ENCODE assay signal across 28 mouse cellular contexts in genomic region chr1:92103971-92104370, GRCm38 (mm10).
DNase-seq lines count a peak whose midpoint lies in the region; ATAC-seq and TF ChIP-seq lines count a peak whose summit lies in the region.
"Had no signal": no experiment of that assay in that cellular context is flagged by ENCODE, and none has a peak within 500 bp of the region (broad histone marks: within the 10 kb centered on the region; RNA-seq: fewer than 3 reads in every experiment).

No protein-coding gene starts in this region.

- no peaks in the 10 kb centered on the region for H3K27me3 ChIP-seq in midbrain, embryonic 11.5 days (ENCODE audit: control insufficient read depth, insufficient read depth, low read length)
- no peaks in the 10 kb centered on the region for H3K27me3 ChIP-seq in midbrain, embryonic 10.5 days (ENCODE audit: low read depth, poor library complexity, severe bottlenecking)
- H3K27me3 ChIP-seq in myocyte (ENCODE audit: control insufficient read depth, insufficient read depth, insufficient read length): no peaks in the 10 kb centered on the region
- H3K27me3 ChIP-seq in hindbrain, embryonic 11.5 days (ENCODE audit: control insufficient read depth, insufficient read depth, low read length): no peaks in the 10 kb centered on the region
- H3K27me3 ChIP-seq: CH12.LX; embryonic facial prominence, embryonic 13.5 days; forebrain, embryonic 12.5 days; forebrain, embryonic 15.5 days; heart, embryonic 13.5 days; hindbrain, embryonic 13.5 days; intestine, embryonic 15.5 days; Patski had no signal

- H3K4me2 ChIP-seq in midbrain, embryonic 11.5 days: no peak overlapping the region
- H3K4me2 ChIP-seq in myocyte (ENCODE audit: low read depth): no peak overlapping the region
- H3K4me2 ChIP-seq in hindbrain, embryonic 11.5 days (replicated peaks; ENCODE audit: low read depth, low read length): no peak overlapping the region
- H3K4me2 ChIP-seq: embryonic facial prominence, embryonic 13.5 days; forebrain, embryonic 12.5 days; forebrain, embryonic 15.5 days; heart, embryonic 13.5 days; hindbrain, embryonic 13.5 days; intestine, embryonic 15.5 days had no signal

- H3K27ac ChIP-seq in midbrain, embryonic 11.5 days (ENCODE audit: low read depth, low read length): no peak overlapping the region
- H3K27ac ChIP-seq in midbrain, embryonic 10.5 days (replicated peaks): no peak overlapping the region
- H3K27ac ChIP-seq in hindbrain, embryonic 11.5 days (ENCODE audit: low read depth, low read length): no peak overlapping the region
- H3K27ac ChIP-seq: embryonic facial prominence, embryonic 10.5 days; embryonic facial prominence, embryonic 13.5 days; forebrain, embryonic 12.5 days; forebrain, embryonic 15.5 days; heart, embryonic 10.5 days; heart, embryonic 13.5 days; hindbrain, embryonic 13.5 days; intestine, embryonic 15.5 days had no signal

- DNase-seq in gastrocnemius, postnatal 14 days: peak; percentile 1
- no peak for DNase-seq in gastrocnemius, adult 18-20 months (ENCODE audit: low spot score)
- peak; percentile 23 for DNase-seq in midbrain, embryonic 11.5 days (ENCODE audit: low spot score, missing footprints)
- DNase-seq in midbrain, embryonic 10.5 days (ENCODE audit: low spot score): no peak
- no peak for DNase-seq in hindbrain, embryonic 11.5 days (ENCODE audit: low spot score)
- DNase-seq: B cell, adult 2 months; cerebellum, adult 11-12 months; cerebellum, adult 8-10 months; cerebellum, postnatal 10 days; cerebellum, postnatal 36 days; embryo, embryonic 11 days; gastrocnemius, postnatal 25 days; heart, postnatal 14 days; kidney, adult 11 months had no signal

- ATAC-seq in midbrain, embryonic 11.5 days (ENCODE audit: low FRiP score): no peak
- no peak for ATAC-seq in hindbrain, embryonic 11.5 days (ENCODE audit: low FRiP score)
- ATAC-seq: forebrain, embryonic 15.5 days; hindbrain, embryonic 16.5 days; intestine, embryonic 15.5 days; Patski had no signal

- H3ac ChIP-seq in myocyte (ENCODE audit: control insufficient read depth, insufficient read length): no peak overlapping the region

- H3K4me3 ChIP-seq in midbrain, embryonic 11.5 days (ENCODE audit: low read depth, low read length): no peak overlapping the region
- H3K4me3 ChIP-seq in midbrain, embryonic 10.5 days: no peak overlapping the region
- H3K4me3 ChIP-seq in myocyte: no peak overlapping the region
- H3K4me3 ChIP-seq in hindbrain, embryonic 11.5 days (ENCODE audit: low read depth, low read length): no peak overlapping the region
- H3K4me3 ChIP-seq: embryonic facial prominence, embryonic 10.5 days; embryonic facial prominence, embryonic 13.5 days; erythroblast, embryonic 14.5 days; forebrain, embryonic 12.5 days; forebrain, embryonic 15.5 days; heart, embryonic 10.5 days; heart, embryonic 13.5 days; hindbrain, embryonic 13.5 days; intestine, embryonic 15.5 days had no signal

- no peak for TF ChIP-seq POLR2A in myocyte (IDR thresholded peaks at IDR 0.05; ENCODE audit: insufficient read length, low read depth)

- no peaks in the 10 kb centered on the region for H3K4me1 ChIP-seq in midbrain, embryonic 11.5 days (ENCODE audit: control insufficient read depth, insufficient read depth, low read length)
- H3K4me1 ChIP-seq in midbrain, embryonic 10.5 days: peaks cover 11% of the 10 kb centered on the region
- H3K4me1 ChIP-seq in hindbrain, embryonic 11.5 days (replicated peaks; ENCODE audit: control insufficient read depth, insufficient read depth, low read length): no peaks in the 10 kb centered on the region
- H3K4me1 ChIP-seq: embryonic facial prominence, embryonic 13.5 days had no signal

- H3K79me2 ChIP-seq in myocyte (ENCODE audit: control insufficient read depth, insufficient read depth): peaks cover 80% of the 10 kb centered on the region

- H3K9ac ChIP-seq in midbrain, embryonic 11.5 days (ENCODE audit: low read length): no peak overlapping the region
- H3K9ac ChIP-seq in hindbrain, embryonic 11.5 days (ENCODE audit: low read depth, low read length): no peak overlapping the region
- H3K9ac ChIP-seq: embryonic facial prominence, embryonic 13.5 days; forebrain, embryonic 12.5 days; forebrain, embryonic 15.5 days; heart, embryonic 13.5 days; hindbrain, embryonic 13.5 days; intestine, embryonic 15.5 days had no signal

- H3K9me3 ChIP-seq in midbrain, embryonic 11.5 days (ENCODE audit: control insufficient read depth, low read length): no peaks in the 10 kb centered on the region
- H3K9me3 ChIP-seq in midbrain, embryonic 10.5 days (replicated peaks): no peaks in the 10 kb centered on the region
- no peaks in the 10 kb centered on the region for H3K9me3 ChIP-seq in hindbrain, embryonic 11.5 days (ENCODE audit: control insufficient read depth, low read length)
- H3K9me3 ChIP-seq: embryonic facial prominence, embryonic 10.5 days; embryonic facial prominence, embryonic 13.5 days; forebrain, embryonic 12.5 days; forebrain, embryonic 15.5 days; G1E; heart, embryonic 10.5 days; heart, embryonic 13.5 days; hindbrain, embryonic 13.5 days; intestine, embryonic 15.5 days had no signal

- intact Hi-C loops in gastrocnemius, postnatal 14 days (cut with DNase I; ENCODE audit: low total_unique reads): no loop called here

- H3K36me3 ChIP-seq in midbrain, embryonic 11.5 days (ENCODE audit: control insufficient read depth, insufficient read depth, low read length): no peaks in the 10 kb centered on the region
- H3K36me3 ChIP-seq in midbrain, embryonic 10.5 days: no peaks in the 10 kb centered on the region
- H3K36me3 ChIP-seq in myocyte (ENCODE audit: control insufficient read depth, insufficient read depth): no peaks in the 10 kb centered on the region
- no peaks in the 10 kb centered on the region for H3K36me3 ChIP-seq in hindbrain, embryonic 11.5 days (ENCODE audit: control insufficient read depth, insufficient read depth, low read length)
- H3K36me3 ChIP-seq: embryonic facial prominence, embryonic 10.5 days; embryonic facial prominence, embryonic 13.5 days; forebrain, embryonic 12.5 days; forebrain, embryonic 15.5 days; heart, embryonic 10.5 days; heart, embryonic 13.5 days; hindbrain, embryonic 13.5 days; intestine, embryonic 15.5 days had no signal

TF ChIP-seq in myocyte, 11 proteins besides CTCF, POLR2A, EP300 and RAD21:
- TF ChIP-seq SRF (IDR thresholded peaks at IDR 0.05; ENCODE audit: control insufficient read depth, insufficient read length, low read depth) (no peak), TCF3 (IDR thresholded peaks at IDR 0.05; ENCODE audit: insufficient read length, low read depth) (no peak), USF1 (IDR thresholded peaks at IDR 0.05; ENCODE audit: low read depth) (peak; percentile 39), MAX (IDR thresholded peaks at IDR 0.05; ENCODE audit: low read depth) (no peak)
TF ChIP-seq in myocyte: peak in this region for 1.

Comparison
In these comparisons a context has a peak if more than half of its experiments do, and no peak if none do; other contexts are left out.
1. DNase-seq: peak in gastrocnemius, postnatal 14 days (single experiment) and midbrain, embryonic 11.5 days (single experiment); none in gastrocnemius, adult 18-20 months (single experiment), midbrain, embryonic 10.5 days (single experiment) and hindbrain, embryonic 11.5 days (single experiment).